Mouse (Mus musculus) bone marrow macrophage, adult 2 months (primary cell): ENCODE measurements around the gene Zfp14.

Source experiments
- CTCF ChIP-seq: IDR thresholded peaks from 2 replicates; pipeline ENCODE4 v1.5.1; 2012; ENCODE audit warnings: low read depth, mild to moderate bottlenecking, low read length, moderate library complexity
- POLR2A ChIP-seq: IDR thresholded peaks from 2 replicates; pipeline ENCODE4 v1.6.1; 2012; ENCODE audit warnings: mild to moderate bottlenecking, low read depth, low read length, borderline replicate concordance

DNA sequence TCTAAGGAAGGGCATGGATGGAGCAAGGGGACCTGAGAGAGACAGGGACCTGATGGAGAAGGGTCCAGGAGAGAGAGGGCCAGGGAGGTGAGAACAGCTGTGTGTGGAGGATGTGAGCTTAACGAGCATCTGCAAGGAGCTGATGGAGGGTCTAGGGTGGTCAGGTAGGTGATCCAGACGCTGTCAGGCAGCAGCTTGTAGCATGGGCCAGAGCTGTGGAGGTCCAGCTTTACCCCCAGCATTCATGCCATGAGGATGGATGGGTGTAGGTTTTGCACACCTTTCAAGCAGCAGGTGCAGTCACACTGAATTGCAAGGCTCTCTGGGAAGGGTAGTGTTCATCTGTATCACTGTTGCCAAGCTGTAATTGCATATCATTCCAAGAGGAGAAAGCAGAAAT lies 31.6 kb downstream of the Zfp14 start:
- no peak for TF ChIP-seq CTCF
- no peak for TF ChIP-seq POLR2A
